Mouse (Mus musculus): ENCODE results near the gene Abcc2. TPM values are rescaled to one million over a fixed set of nuclear protein-coding genes. Genes with fewer than 3 reads are reported as not detected.

Gene Abcc2
- total RNA-seq, 4 experiments from 2014 or later = 0.07 to 0.44 (median 0.25) TPM; not detected in 1

DNA sequence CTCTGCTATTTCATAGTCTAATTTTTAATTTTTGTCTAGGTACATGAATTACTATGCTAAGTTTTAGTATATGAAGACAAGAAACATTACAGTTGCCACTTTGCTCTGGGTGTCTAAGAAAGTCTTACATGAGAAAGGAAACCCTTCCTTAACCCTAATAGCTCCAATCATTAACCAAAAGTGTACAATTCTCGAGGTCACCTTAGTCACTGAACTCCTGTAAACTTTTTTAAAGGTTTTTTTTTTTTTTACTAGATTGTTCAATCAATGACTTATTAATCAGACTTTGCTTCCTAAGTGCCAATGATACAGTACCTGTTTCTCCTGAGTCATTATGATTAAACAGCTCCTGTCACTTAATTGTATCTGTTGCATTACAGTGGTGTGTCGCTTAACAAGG is 4.7 kb upstream of the Abcc2 start:
- no peak for DNase-seq (ENCODE audit: low spot score in 2 of 2)

GRCm38 (mm10) chr19:43780391-43780790 is 1.6 kb upstream of the Abcc2 start:
- DNase-seq (ENCODE audit: low spot score in 2 of 2) = no peak

- no peak for DNase-seq (ENCODE audit: low spot score in 2 of 2)
Measured at GRCm38 (mm10) chr19:43784761-43785160, 2.8 kb downstream of the Abcc2 start.

GRCm38 (mm10) chr19:43786249-43787026 is 4.4 kb downstream of the Abcc2 start:
- no peak for DNase-seq (ENCODE audit: low spot score in 2 of 2)

- no peak for DNase-seq (ENCODE audit: low spot score in 2 of 2)
Measured at GRCm38 (mm10) chr19:43789817-43790216, 7.8 kb downstream of the Abcc2 start.

GRCm38 (mm10) chr19:43792537-43792936 is 10.5 kb downstream of the Abcc2 start:
- no peak for DNase-seq (ENCODE audit: low spot score in 2 of 2)

DNA sequence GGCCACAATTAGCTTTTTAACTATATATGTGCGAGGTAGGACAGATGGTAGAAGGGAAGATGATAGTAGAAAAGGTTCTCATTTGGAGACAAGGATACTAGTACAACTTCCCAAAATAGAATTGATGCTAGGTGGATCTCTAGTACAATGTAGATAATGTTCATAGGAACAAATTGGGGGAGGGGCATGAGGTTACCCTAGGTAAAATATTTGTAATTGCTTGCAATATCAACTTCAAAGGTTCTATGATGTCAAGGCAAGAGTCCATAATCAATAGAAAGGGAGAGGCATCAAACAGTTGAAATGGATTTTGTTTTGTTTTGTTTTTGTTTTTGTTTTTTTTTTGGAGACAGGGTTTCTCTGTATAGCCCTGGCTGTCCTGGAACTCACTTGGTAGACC is 12.0 kb downstream of the Abcc2 start:
- DNase-seq (ENCODE audit: low spot score in 2 of 2) = no peak

DNA sequence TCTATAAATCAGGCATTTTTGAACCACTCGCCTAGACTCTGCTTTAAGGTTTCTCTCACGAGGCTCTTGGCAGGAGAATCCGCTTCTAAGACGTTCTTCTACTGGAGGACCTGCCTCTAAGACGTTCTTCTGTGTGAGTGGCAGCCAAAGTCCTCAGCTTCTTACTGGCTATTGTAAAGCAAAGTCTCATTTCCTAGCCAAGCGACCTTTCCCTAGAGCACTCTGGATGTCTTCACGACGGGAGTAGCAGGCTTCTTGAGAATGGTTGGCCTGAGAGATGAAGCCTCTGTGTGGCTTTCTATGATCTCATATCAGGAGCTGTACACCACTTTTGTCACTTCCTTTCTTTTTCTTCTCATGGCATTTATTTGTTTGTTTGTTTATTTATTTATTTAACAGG is 13.5 kb downstream of the Abcc2 start:
- no peak for DNase-seq (ENCODE audit: low spot score in 2 of 2)

DNA sequence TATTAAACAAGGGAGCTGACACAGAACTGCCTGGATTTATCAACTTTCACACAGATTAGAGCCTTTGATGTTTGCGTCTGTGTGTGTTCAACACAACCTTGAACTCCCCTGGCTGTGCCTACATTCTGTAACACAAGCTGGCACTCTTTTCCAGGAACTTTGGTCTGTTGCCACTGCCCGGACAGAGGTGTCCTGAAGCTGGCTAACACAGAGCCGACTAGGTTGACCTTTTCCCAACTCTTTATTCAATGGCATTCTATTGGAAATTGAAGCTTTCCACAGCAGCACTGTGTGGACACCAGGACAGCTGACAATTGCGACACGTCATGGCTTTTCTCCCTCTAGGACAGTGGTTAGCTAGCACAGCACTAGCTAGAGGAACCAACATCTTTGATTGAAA is 15.2 kb downstream of the Abcc2 start:
- DNase-seq (ENCODE audit: low spot score in 2 of 2) = no peak

DNA sequence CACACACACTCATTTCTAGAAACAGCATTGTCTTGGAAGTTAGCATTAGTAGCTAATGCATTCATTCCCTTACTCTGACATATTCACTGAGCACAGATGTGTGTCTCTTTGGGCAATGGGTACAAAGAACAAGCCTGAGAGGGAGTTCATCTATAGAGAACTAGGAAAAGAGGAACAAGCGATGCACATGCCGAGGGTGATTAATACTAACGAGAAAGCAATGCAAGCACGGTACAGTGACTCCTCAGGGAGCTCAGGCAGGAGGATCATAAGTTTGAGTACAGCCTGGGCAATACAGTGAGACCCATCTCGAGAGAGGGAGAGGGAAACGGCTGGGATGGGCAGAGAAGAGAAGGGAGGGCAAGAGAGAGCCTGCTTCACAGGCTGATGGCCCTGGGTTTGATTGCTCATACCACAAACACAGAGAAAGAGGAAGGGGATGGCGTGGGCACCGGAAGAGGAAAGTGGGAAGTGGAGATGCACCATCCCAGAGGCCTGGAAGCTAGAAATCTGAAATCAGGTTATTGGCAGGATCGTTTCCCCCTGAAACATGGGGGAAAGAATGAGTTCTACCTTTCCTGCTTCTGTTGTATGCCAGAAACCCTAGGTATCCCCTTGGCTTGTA is 19.5 kb downstream of the Abcc2 start:
- no peak for DNase-seq (ENCODE audit: low spot score in 2 of 2)

- no peak for DNase-seq (ENCODE audit: low spot score in 2 of 2)
Measured at GRCm38 (mm10) chr19:43803866-43804265, 21.9 kb downstream of the Abcc2 start.

DNA sequence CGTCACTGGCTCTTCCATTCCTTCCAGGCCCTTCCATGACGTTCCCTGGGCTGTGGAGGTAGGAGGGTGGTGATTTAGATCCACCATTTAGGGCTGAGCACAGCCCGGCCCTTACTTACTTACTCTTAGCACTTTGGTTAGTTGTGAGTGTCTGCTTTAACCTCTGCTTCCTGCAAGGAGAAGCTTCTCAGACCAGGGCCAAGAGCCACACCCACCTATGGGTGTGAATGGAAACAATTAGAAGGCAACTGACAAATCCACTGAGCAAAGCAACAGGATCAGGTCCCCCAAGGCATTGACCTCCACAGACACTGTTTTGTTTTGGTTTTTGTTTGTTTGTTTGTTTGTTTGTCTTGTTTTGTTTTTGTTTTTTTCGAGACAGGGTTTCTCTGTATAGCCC is 27.3 kb downstream of the Abcc2 start:
- no peak for DNase-seq (ENCODE audit: low spot score in 2 of 2)

- no peak for DNase-seq (ENCODE audit: low spot score in 2 of 2)
Measured at GRCm38 (mm10) chr19:43811419-43811818, 29.4 kb downstream of the Abcc2 start.

DNA sequence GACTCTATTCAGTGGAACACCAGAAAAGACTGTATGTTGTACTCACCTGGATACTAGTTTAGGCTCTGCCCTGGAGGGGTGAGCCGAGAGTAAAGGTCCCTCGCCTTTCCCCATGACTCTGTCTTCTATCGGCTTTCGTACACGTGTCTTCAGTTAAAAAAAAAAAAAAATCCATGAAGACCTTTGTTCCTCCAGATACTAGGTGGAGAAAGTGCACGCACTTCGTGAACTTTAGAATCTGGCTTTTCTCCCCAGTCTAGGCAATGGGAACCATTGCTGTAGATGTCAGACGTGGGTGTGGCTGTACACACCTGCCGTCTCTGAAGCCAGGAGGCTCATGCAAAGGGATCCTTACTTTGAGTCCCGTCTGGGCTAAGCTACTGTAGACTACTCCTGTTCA is 31.3 kb downstream of the Abcc2 start:
- DNase-seq (ENCODE audit: low spot score in 2 of 2) = no peak

GRCm38 (mm10) chr19:43815661-43816414 is 33.8 kb downstream of the Abcc2 start:
- peak; percentile 5 to 8 for DNase-seq (ENCODE audit: low spot score in 2 of 2)

DNA sequence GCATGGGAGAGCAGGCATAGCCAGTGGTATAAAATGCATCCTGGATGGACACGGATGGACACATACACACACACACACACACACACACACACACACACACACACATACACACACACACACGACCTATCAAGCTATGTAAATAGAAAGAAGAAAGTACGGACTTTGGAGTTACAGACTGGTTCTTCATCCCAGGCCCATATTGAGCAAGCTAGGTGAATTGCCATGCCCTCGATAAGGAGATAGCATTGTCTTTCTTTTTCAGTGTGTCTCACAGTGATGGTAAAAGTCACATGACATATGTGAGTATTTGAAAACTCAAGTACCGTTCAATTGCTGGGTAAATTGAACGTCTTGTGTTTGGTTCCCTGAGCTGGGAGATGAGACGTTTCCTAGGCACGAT is 44.9 kb downstream of the Abcc2 start:
- DNase-seq (ENCODE audit: low spot score in 2 of 2) = no peak

DNA sequence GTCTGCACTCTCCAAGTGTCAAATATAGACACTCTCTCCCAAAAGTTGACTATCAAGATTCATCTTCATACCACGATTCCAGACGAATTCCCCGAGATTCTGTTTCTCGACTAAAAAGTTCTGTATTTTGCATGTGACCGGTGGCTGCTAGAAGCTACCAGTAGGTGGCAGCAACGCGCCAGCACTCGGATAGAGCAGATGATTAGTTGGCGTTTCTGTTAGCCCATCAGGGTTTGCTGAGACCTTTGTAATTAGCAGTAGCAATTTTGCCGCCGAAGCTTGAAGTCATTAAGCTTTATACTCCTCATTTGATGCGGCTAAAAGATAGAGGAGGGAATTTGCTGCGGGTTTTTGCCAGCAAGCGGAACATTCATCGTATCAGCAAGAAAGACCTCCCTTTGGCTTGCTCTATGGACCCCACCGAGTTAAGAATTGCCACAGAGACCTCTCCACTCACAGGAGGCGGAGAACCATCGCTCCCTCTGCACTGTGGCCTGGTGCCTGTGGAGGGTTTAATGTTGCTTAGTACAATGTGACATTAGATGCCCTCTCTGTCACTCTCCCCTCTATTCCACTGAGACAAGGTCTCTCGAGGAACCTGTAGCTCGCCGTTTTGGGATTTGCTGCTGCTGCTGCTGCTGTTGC is 50.6 kb downstream of the Abcc2 start:
- peak; percentile 13 to 60 for DNase-seq (ENCODE audit: low spot score in 2 of 2)

DNA sequence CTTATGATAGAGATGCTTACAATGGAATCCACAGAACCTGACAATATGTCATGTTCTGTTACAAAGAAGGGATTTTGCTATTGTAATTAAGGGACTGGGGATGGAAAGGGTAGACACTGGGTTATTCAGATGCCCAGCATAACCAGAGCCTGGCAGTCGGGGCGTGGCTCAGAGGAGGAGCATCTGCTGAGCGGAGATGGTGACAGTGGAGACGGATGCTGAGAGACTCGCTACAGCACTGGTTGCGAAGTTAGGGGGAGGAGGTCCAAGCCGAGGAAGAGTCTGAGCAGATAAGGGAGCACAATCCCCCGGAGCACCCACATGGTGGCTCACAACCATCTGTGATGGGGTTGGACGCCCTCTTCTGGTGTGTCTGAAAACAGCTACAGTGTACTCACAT is 61.2 kb downstream of the Abcc2 start:
- no peak for DNase-seq (ENCODE audit: low spot score in 2 of 2)

DNA sequence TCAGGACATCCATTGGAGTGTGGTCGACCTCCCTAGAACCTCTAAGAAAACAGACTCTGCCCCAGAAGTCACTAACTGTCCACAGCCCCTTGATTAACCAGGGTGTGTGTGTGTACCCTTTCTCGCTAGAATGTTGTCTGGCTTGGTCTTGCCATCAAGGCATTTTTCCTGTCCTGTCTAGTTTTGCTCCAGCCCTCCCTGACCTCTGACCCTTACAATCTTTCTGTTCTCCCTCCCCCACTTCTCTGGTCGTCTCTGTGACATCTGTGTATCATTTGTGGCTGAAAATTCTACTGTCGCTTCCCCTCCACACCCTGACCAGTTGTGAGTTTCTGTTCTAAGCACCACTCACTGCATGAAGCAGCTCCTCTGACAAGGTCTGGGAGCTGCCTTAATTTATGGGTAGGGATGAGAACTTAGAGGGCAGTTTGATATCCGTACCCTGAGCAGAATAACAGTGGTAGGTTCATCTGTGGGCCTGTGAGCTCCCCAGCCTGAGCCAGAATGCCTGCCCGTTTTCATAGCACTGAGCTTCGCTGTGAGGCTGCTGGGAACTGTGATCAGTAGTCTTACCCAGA is 63.4 kb downstream of the Abcc2 start:
- no peak for DNase-seq (ENCODE audit: low spot score in 2 of 2)

GRCm38 (mm10) chr19:43847056-43847455 is 65.1 kb downstream of the Abcc2 start:
- no peak for DNase-seq (ENCODE audit: low spot score in 2 of 2)

DNA sequence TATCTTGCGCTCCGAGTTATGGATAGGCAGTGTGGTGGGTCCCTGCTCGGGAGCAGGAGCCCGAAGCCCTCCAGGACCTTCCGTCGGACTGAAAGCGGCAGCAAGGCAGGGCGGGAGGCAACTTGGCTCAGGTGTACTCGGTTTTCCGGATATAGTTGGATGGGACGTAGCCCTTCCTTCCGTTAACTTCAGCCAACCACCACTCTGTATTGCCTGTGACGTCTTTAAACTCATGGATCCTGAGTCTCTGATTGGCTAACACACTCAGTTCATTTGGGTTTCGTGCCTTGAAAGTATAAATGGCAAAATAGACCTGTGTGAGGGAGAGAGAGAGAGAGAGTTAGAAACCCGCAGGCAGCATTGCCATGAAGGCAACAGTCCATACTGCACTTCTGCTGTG is 66.0 kb downstream of the Abcc2 start:
- no peak for DNase-seq (ENCODE audit: low spot score in 2 of 2)

GRCm38 (mm10) chr19:43850026-43850425 is 68.0 kb downstream of the Abcc2 start:
- no peak for DNase-seq (ENCODE audit: low spot score in 2 of 2)
